Mouse (Mus musculus) intestine, embryonic 14.5 days (tissue): ENCODE measurements at regions not wholly inside any gene's neighbourhood (a gene's known extent, or its start where the extent isn't known, plus 50 kb on each side); places are given as distances from the start of the nearest gene placed in this dataset.

Experiments
- ATAC-seq: fragments of 200-750 bp; cut with Nextera tagmentation; replicated peaks from 2 replicates; pipeline ENCODE4 v1.8.0; 2017; ENCODE audit warnings: low read depth, moderate number of reproducible peaks, moderate TSS enrichment, moderate library complexity; ENCODE audit not compliant: low FRiP score, low TSS enrichment
- DNase-seq: peaks from one replicate; pipeline ENCODE4 v3.0.0-alpha.2; 2018; ENCODE audit warnings: low spot score
- H3K27ac ChIP-seq: fragments of 300-500 bp; sonication (generic); 2 replicates; pipeline ENCODE4 v1.5.1; 2014; ENCODE audit warnings: low read depth, mild to moderate bottlenecking, control low read depth
- H3K27me3 ChIP-seq: fragments of 300-500 bp; sonication (generic); replicated peaks from 2 replicates; pipeline ENCODE4 v1.6.1; 2014; ENCODE audit warnings: low read length, control low read depth; ENCODE audit not compliant: control insufficient read depth, insufficient read depth
- H3K36me3 ChIP-seq: fragments of 300-500 bp; sonication (generic); 2 replicates; pipeline ENCODE4 v1.6.1; 2014; ENCODE audit warnings: low read length, control low read depth; ENCODE audit not compliant: control insufficient read depth, insufficient read depth
- H3K4me1 ChIP-seq: fragments of 300-500 bp; sonication (generic); replicated peaks from 2 replicates; pipeline ENCODE4 v1.6.1; 2014; ENCODE audit warnings: low read length, control low read depth, mixed read lengths; ENCODE audit not compliant: control insufficient read depth, insufficient read depth
- H3K4me2 ChIP-seq: fragments of 300-500 bp; sonication (generic); 2 replicates; pipeline ENCODE4 v1.6.1; 2014; ENCODE audit warnings: low read length
- H3K4me3 ChIP-seq: fragments of 300-500 bp; sonication (generic); 2 replicates; pipeline ENCODE4 v1.5.1; 2014; ENCODE audit warnings: low read depth, low read length, control low read depth, mixed read lengths
- H3K9ac ChIP-seq: fragments of 300-500 bp; sonication (generic); 2 replicates; pipeline ENCODE4 v1.6.1; 2014; ENCODE audit warnings: mild to moderate bottlenecking, low read length
- H3K9me3 ChIP-seq: fragments of 300-500 bp; sonication (generic); 2 replicates; pipeline ENCODE4 v1.6.1; 2016; ENCODE audit warnings: low read length, control low read depth; ENCODE audit not compliant: control insufficient read depth
- WGBS: fragments of 180-500 bp; shearing (Covaris S2); extraction: QIAGEN DNeasy Blood & Tissue Kit; methylation state at CpG from one replicate; pipeline ENCODE4 v1.1.7; 2014; 5-methylcytosine and 5-hydroxymethylcytosine counted together

GRCm38 (mm10) chr13:97705926-97706325 lies 54.5 kb downstream of the Gm10260 start:
- Histone ChIP-seq H3K4me2 (no peak overlapping the region), H3K36me3 (no peaks in the 10 kb centered on the region), H3K4me1 (no peaks in the 10 kb centered on the region), H3K9ac (no peak overlapping the region), H3K27ac (no peak overlapping the region), H3K4me3 (no peak overlapping the region), H3K27me3 (no peaks in the 10 kb centered on the region), H3K9me3 (no peaks in the 10 kb centered on the region)
- no peak for ATAC-seq
- 92% methylated on average over 5 of the region's 5 CpGs for WGBS
- DNase-seq = no peak

- Histone ChIP-seq H3K9ac (no peak overlapping the region), H3K36me3 (no peaks in the 10 kb centered on the region), H3K4me2 (no peak overlapping the region), H3K4me1 (no peaks in the 10 kb centered on the region), H3K27me3 (no peaks in the 10 kb centered on the region), H3K4me3 (no peak overlapping the region), H3K9me3 (no peaks in the 10 kb centered on the region), H3K27ac (no peak overlapping the region)
- no peak for DNase-seq
- 96% methylated on average over 4 of the region's 4 CpGs for WGBS
- no peak for ATAC-seq
Measured at GRCm38 (mm10) chr13:97704541-97704940, 55.9 kb downstream of the Gm10260 start.

- no peaks in the 10 kb centered on the region for H3K36me3 ChIP-seq
- no peaks in the 10 kb centered on the region for H3K9me3 ChIP-seq
- no peaks in the 10 kb centered on the region for H3K4me1 ChIP-seq
- DNase-seq (no peak), ATAC-seq (no peak)
- no peak overlapping the region for H3K9ac ChIP-seq
- H3K27ac ChIP-seq = no peak overlapping the region
- H3K27me3 ChIP-seq = no peaks in the 10 kb centered on the region
- H3K4me2 ChIP-seq = no peak overlapping the region
- 88% methylated on average over 2 of the region's 2 CpGs for WGBS
- no peak overlapping the region for H3K4me3 ChIP-seq
Measured at GRCm38 (mm10) chr13:97698967-97699366, 61.5 kb downstream of the Gm10260 start.

- Histone ChIP-seq H3K4me2 (no peak overlapping the region), H3K9ac (no peak overlapping the region), H3K4me1 (no peaks in the 10 kb centered on the region), H3K36me3 (no peaks in the 10 kb centered on the region), H3K4me3 (no peak overlapping the region), H3K27me3 (no peaks in the 10 kb centered on the region), H3K27ac (no peak overlapping the region), H3K9me3 (no peaks in the 10 kb centered on the region)
- 65% methylated on average over 1 of the region's 1 CpGs for WGBS
- ATAC-seq (no peak), DNase-seq (no peak)
Measured at GRCm38 (mm10) chr13:97698317-97698716, 62.1 kb downstream of the Gm10260 start.

- H3K27me3 ChIP-seq = no peaks in the 10 kb centered on the region
- H3K27ac ChIP-seq = no peak overlapping the region
- no peak for ATAC-seq
- no peak overlapping the region for H3K4me3 ChIP-seq
- no peaks in the 10 kb centered on the region for H3K36me3 ChIP-seq
- H3K9me3 ChIP-seq = no peaks in the 10 kb centered on the region
- 86% methylated on average over 10 of the region's 10 CpGs for WGBS
- H3K9ac ChIP-seq = no peak overlapping the region
- no peak overlapping the region for H3K4me2 ChIP-seq
- DNase-seq = no peak
- H3K4me1 ChIP-seq = no peaks in the 10 kb centered on the region
Measured at GRCm38 (mm10) chr13:97697262-97697661, 63.2 kb downstream of the Gm10260 start.

GRCm38 (mm10) chr13:97695022-97695421 lies 65.4 kb downstream of the Gm10260 start:
- no peaks in the 10 kb centered on the region for H3K9me3 ChIP-seq
- 80% methylated on average over 2 of the region's 2 CpGs for WGBS
- H3K27me3 ChIP-seq = no peaks in the 10 kb centered on the region
- DNase-seq (no peak), ATAC-seq (no peak)
- no peak overlapping the region for H3K27ac ChIP-seq
- H3K4me3 ChIP-seq = no peak overlapping the region
- no peaks in the 10 kb centered on the region for H3K36me3 ChIP-seq
- H3K9ac ChIP-seq = no peak overlapping the region
- no peak overlapping the region for H3K4me2 ChIP-seq
- no peaks in the 10 kb centered on the region for H3K4me1 ChIP-seq

- H3K4me2 ChIP-seq = no peak overlapping the region
- ATAC-seq (no peak), DNase-seq (no peak)
- no peak overlapping the region for H3K27ac ChIP-seq
- H3K9ac ChIP-seq = no peak overlapping the region
- no peaks in the 10 kb centered on the region for H3K4me1 ChIP-seq
- no peak overlapping the region for H3K4me3 ChIP-seq
- WGBS = 69% methylated on average over 9 of the region's 9 CpGs
- no peaks in the 10 kb centered on the region for H3K27me3 ChIP-seq
- H3K36me3 ChIP-seq = no peaks in the 10 kb centered on the region
- H3K9me3 ChIP-seq = no peaks in the 10 kb centered on the region
Measured at GRCm38 (mm10) chr13:97694356-97694990, 66.0 kb downstream of the Gm10260 start.

- Histone ChIP-seq H3K27me3 (no peaks in the 10 kb centered on the region), H3K4me2 (no peak overlapping the region), H3K9ac (no peak overlapping the region), H3K4me1 (0 out of 2 replicates have a peak, but pooled peaks cover 3% of the 10 kb centered on the region), H3K36me3 (no peaks in the 10 kb centered on the region), H3K4me3 (no peak overlapping the region), H3K9me3 (no peaks in the 10 kb centered on the region), H3K27ac (peak overlapping the region; percentile 48; the same call in 1 of the 2 replicates)
- ATAC-seq = peak; percentile 70; the same call in 1 of the 2 replicates
- no peak for DNase-seq
- WGBS = 33% methylated on average over 12 of the region's 12 CpGs
Measured at GRCm38 (mm10) chr13:97688310-97688886, 72.0 kb downstream of the Gm10260 start.

GRCm38 (mm10) chr13:97683836-97684235 lies 76.6 kb downstream of the Gm10260 start:
- Histone ChIP-seq H3K36me3 (no peaks in the 10 kb centered on the region), H3K9ac (no peak overlapping the region), H3K4me1 (peaks cover 12% of the 10 kb centered on the region), H3K27ac (no peak overlapping the region), H3K9me3 (no peaks in the 10 kb centered on the region), H3K4me3 (no peak overlapping the region), H3K27me3 (no peaks in the 10 kb centered on the region), H3K4me2 (no peak overlapping the region)
- 89% methylated on average over 6 of the region's 6 CpGs for WGBS
- no peak for ATAC-seq
- DNase-seq = no peak
